Mouse (Mus musculus) right cerebral cortex, postnatal 25 days (tissue): Measurements from ENCODE around the gene Dck.

Source experiments
- DNase-seq: peaks from one replicate; pipeline ENCODE4 v3.0.0; 2022

Gene Dck

GRCm38 (mm10) chr5:88791256-88792245 lies 26.8 kb downstream of the Dck start:
- no peak for DNase-seq

- DNase-seq: no peak
Measured at GRCm38 (mm10) chr5:88793676-88794075, 28.9 kb downstream of the Dck start.

GRCm38 (mm10) chr5:88795910-88796584 lies 31.3 kb downstream of the Dck start:
- DNase-seq: no peak

GRCm38 (mm10) chr5:88796588-88796987 lies 31.8 kb downstream of the Dck start:
- DNase-seq: no peak

- DNase-seq: no peak
Measured at GRCm38 (mm10) chr5:88797121-88797520, 32.3 kb downstream of the Dck start.

GRCm38 (mm10) chr5:88805616-88806015 lies 40.8 kb downstream of the Dck start:
- DNase-seq: no peak

GRCm38 (mm10) chr5:88806278-88806677 lies 41.5 kb downstream of the Dck start:
- no peak for DNase-seq

GRCm38 (mm10) chr5:88807342-88807741 lies 42.5 kb downstream of the Dck start:
- DNase-seq: no peak

- DNase-seq: no peak
Measured at GRCm38 (mm10) chr5:88813188-88813587, 48.4 kb downstream of the Dck start.

GRCm38 (mm10) chr5:88814552-88814951 lies 49.8 kb downstream of the Dck start:
- DNase-seq: no peak

GRCm38 (mm10) chr5:88821542-88821941 lies 56.7 kb downstream of the Dck start:
- no peak for DNase-seq

- no peak for DNase-seq
Measured at GRCm38 (mm10) chr5:88824838-88825237, 60.0 kb downstream of the Dck start.

GRCm38 (mm10) chr5:88829835-88830571 lies 65.2 kb downstream of the Dck start:
- no peak for DNase-seq

- DNase-seq: no peak
Measured at GRCm38 (mm10) chr5:88830880-88831279, 66.1 kb downstream of the Dck start.

- no peak for DNase-seq
Measured at GRCm38 (mm10) chr5:88831935-88832334, 67.1 kb downstream of the Dck start.
